Mouse (Mus musculus) cerebellum, adult 2 months (tissue): ENCODE results near the gene Coro1a.

Experiments used
- CTCF ChIP-seq: fragments of 200-500 bp; IDR thresholded peaks from 2 replicates; pipeline ENCODE4 v1.5.1; 2011; ENCODE audit warnings: low read depth, mild to moderate bottlenecking, control low read depth, low read length, moderate library complexity, borderline replicate concordance; ENCODE audit not compliant: insufficient read depth
- POLR2A ChIP-seq: fragments of 200-500 bp; IDR thresholded peaks from 2 replicates; pipeline ENCODE4 v1.6.1; 2011; ENCODE audit warnings: low read length, control low read depth, borderline replicate concordance; ENCODE audit not compliant: insufficient read depth

GRCm38 (mm10) chr7:126667495-126668090, 40.0 kb downstream of the Coro1a start:
- TF ChIP-seq CTCF, result no peak
- TF ChIP-seq POLR2A, result no peak
